Mouse (Mus musculus): ENCODE measurements around the gene Deaf1. TPM values are rescaled to one million over a fixed set of nuclear protein-coding genes. Genes with fewer than 3 reads are reported as not detected.

Deaf1 gene
- total and polyA plus RNA-seq, 3 experiments, result 9.8 to 13.5 (median 10.8) TPM

DNA sequence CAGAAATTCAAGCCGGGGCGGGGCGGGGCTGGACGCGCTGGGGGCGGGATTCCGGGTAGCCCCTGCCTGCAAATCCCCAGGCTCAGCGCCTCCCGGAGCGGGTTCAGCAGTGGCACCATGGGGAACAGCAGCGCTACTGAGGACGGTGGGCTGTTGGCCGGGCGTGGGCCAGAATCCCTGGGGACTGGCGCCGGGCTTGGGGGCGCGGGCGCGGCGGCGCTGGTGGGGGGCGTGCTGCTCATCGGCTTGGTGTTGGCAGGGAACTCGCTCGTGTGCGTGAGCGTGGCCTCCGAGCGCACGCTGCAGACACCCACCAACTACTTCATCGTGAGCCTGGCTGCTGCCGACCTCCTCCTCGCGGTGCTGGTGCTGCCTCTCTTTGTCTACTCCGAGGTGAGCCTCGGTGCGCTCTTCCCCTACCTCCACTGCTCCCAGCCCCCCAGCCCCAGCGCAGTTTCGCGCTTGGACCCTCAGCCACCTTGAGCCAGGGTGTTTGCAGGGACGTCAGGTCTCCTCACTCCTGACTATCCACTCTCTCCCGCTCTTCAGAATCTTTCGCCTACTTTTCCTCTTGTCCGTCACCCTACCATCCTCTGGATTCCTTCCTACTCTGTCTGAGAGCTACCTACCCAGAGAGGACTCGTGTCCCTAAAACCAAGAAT lies 35.4 kb downstream of the Deaf1 start, which contains the start of gene Drd4:
TSS of gene Drd4 (plus strand) at position 86 of the 662 bp plus-strand sequence.
- H3K4me1 ChIP-seq (ENCODE audit: control insufficient read depth, insufficient read depth, low read length), result peaks cover 4% of the 10 kb centered on the region
- H3K4me3 ChIP-seq, result no peak within 1 kb of the TSS

GRCm38 (mm10) chr7:141288042-141288441 lies 39.4 kb downstream of the Deaf1 start:
- Histone ChIP-seq H3K9ac (ENCODE audit: low read depth, low read length) (no peak overlapping the region), H3K4me3 (no peak overlapping the region), H3K27me3 (ENCODE audit: control insufficient read depth, insufficient read depth, low read length) (peaks cover 4% of the 10 kb centered on the region), H3K79me2 (replicated peaks; ENCODE audit: control insufficient read depth, insufficient read depth, low read length) (no peaks in the 10 kb centered on the region), H3K4me1 (ENCODE audit: control insufficient read depth, insufficient read depth, low read length) (no peaks in the 10 kb centered on the region), H3K36me3 (ENCODE audit: control insufficient read depth, insufficient read depth, low read length) (no peaks in the 10 kb centered on the region), H3K27ac (no peak overlapping the region)
- WGBS, result 82% methylated on average over 3 of the region's 3 CpGs
- TF ChIP-seq EP300 (IDR thresholded peaks at IDR 0.05; ENCODE audit: insufficient read depth, low read depth, low read length) (no peak), POLR2A (IDR thresholded peaks at IDR 0.05; ENCODE audit: insufficient read depth, low read depth, low read length) (no peak), CTCF (IDR thresholded peaks at IDR 0.05) (no peak)
- intact Hi-C loops (cut with DNase I), result no loop called here
- DNase-seq, result no peak

More for the DNA sequence above, 35.4 kb downstream of the Deaf1 start, which contains the start of gene Drd4:
- Histone ChIP-seq H3K79me2 (replicated peaks; ENCODE audit: control insufficient read depth, insufficient read depth, low read length) (no peaks in the 10 kb centered on the region), H3K27ac (no peak within 1 kb of the TSS), H3K36me3 (ENCODE audit: control insufficient read depth, insufficient read depth, low read length) (no peaks in the 10 kb centered on the region), H3K9ac (ENCODE audit: low read depth, low read length) (peak within 1 kb of the TSS; percentile 29; the same call in 1 of the 2 replicates), H3K27me3 (ENCODE audit: control insufficient read depth, insufficient read depth, low read length) (peaks cover 16% of the 10 kb centered on the region)
- no peak for DNase-seq
- TF ChIP-seq CTCF (IDR thresholded peaks at IDR 0.05), result no peak
- TF ChIP-seq EP300 (IDR thresholded peaks at IDR 0.05; ENCODE audit: insufficient read depth, low read depth, low read length), result no peak
- TF ChIP-seq POLR2A (IDR thresholded peaks at IDR 0.05; ENCODE audit: insufficient read depth, low read depth, low read length), result no peak
- WGBS, result 6% methylated on average over 44 of the region's 46 CpGs
- intact Hi-C loops (cut with DNase I), result no loop called here

DNA sequence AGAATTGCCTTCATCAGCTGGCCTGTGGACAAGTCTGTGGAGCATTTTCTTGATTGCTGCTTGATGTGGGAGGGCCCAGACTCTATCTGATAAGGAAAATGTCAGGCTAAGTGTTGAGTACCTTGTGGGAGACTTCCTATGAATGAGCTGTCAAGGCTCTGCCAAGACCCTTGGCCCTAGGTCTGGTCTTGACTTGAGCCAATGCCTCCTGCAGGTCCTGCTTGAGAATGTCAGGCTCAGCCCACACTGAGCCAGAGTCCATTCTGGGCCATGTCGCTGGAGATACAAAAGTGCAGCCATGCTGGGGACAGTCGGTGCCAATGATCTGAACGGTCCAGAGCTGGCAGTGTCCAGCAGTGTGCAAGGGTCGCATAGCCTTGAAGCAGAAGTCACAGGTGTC lies 44.7 kb downstream of the Deaf1 start:
- WGBS, result 67% methylated on average over 4 of the region's 4 CpGs
- Histone ChIP-seq H3K4me3 (no peak overlapping the region), H3K27me3 (ENCODE audit: control insufficient read depth, insufficient read depth, low read length) (peaks cover 1% of the 10 kb centered on the region; the same call in 1 of the 2 replicates), H3K36me3 (ENCODE audit: control insufficient read depth, insufficient read depth, low read length) (no peaks in the 10 kb centered on the region), H3K27ac (no peak overlapping the region), H3K4me1 (ENCODE audit: control insufficient read depth, insufficient read depth, low read length) (no peaks in the 10 kb centered on the region), H3K79me2 (replicated peaks; ENCODE audit: control insufficient read depth, insufficient read depth, low read length) (no peaks in the 10 kb centered on the region), H3K9ac (ENCODE audit: low read depth, low read length) (no peak overlapping the region)
- DNase-seq, result no peak
- intact Hi-C loops (cut with DNase I), result no loop called here
- TF ChIP-seq POLR2A (IDR thresholded peaks at IDR 0.05; ENCODE audit: insufficient read depth, low read depth, low read length), result no peak
- no peak for TF ChIP-seq CTCF (IDR thresholded peaks at IDR 0.05)
- no peak for TF ChIP-seq EP300 (IDR thresholded peaks at IDR 0.05; ENCODE audit: insufficient read depth, low read depth, low read length)

GRCm38 (mm10) chr7:141281442-141281841 lies 46.0 kb downstream of the Deaf1 start:
- DNase-seq, result no peak
- Histone ChIP-seq H3K4me1 (ENCODE audit: control insufficient read depth, insufficient read depth, low read length) (no peaks in the 10 kb centered on the region), H3K79me2 (replicated peaks; ENCODE audit: control insufficient read depth, insufficient read depth, low read length) (no peaks in the 10 kb centered on the region), H3K36me3 (ENCODE audit: control insufficient read depth, insufficient read depth, low read length) (no peaks in the 10 kb centered on the region), H3K4me3 (no peak overlapping the region), H3K27me3 (ENCODE audit: control insufficient read depth, insufficient read depth, low read length) (peaks cover 1% of the 10 kb centered on the region; the same call in 1 of the 2 replicates), H3K9ac (ENCODE audit: low read depth, low read length) (no peak overlapping the region), H3K27ac (no peak overlapping the region)
- intact Hi-C loops (cut with DNase I), result no loop called here
- TF ChIP-seq POLR2A (IDR thresholded peaks at IDR 0.05; ENCODE audit: insufficient read depth, low read depth, low read length) (no peak), CTCF (IDR thresholded peaks at IDR 0.05) (no peak), EP300 (IDR thresholded peaks at IDR 0.05; ENCODE audit: insufficient read depth, low read depth, low read length) (no peak)
- 86% methylated on average over 6 of the region's 6 CpGs for WGBS

- Histone ChIP-seq H3K27me3 (ENCODE audit: control insufficient read depth, insufficient read depth, low read length) (peaks cover 1% of the 10 kb centered on the region; the same call in 1 of the 2 replicates), H3K79me2 (replicated peaks; ENCODE audit: control insufficient read depth, insufficient read depth, low read length) (no peaks in the 10 kb centered on the region), H3K9ac (ENCODE audit: low read depth, low read length) (peak within 1 kb of the TSS; percentile 20), H3K36me3 (ENCODE audit: control insufficient read depth, insufficient read depth, low read length) (no peaks in the 10 kb centered on the region), H3K4me3 (peak within 1 kb of the TSS; percentile 20), H3K4me1 (ENCODE audit: control insufficient read depth, insufficient read depth, low read length) (no peaks in the 10 kb centered on the region), H3K27ac (no peak within 1 kb of the TSS)
- no peak for DNase-seq
- WGBS, result 10% methylated on average over 46 of the region's 46 CpGs
- intact Hi-C loops (cut with DNase I), result no loop called here
- TF ChIP-seq EP300 (IDR thresholded peaks at IDR 0.05; ENCODE audit: insufficient read depth, low read depth, low read length) (no peak), POLR2A (IDR thresholded peaks at IDR 0.05; ENCODE audit: insufficient read depth, low read depth, low read length) (no peak), CTCF (IDR thresholded peaks at IDR 0.05) (peak; percentile 46)
Observed at GRCm38 (mm10) chr7:141278766-141279590, 48.5 kb downstream of the Deaf1 start, which contains the start of gene Sct. Sct (minus strand) TSS chr7:141279133.

Measured in heart, adult 2 months (tissue).